Mouse (Mus musculus): ENCODE results near the gene Gm49776. TPM values are rescaled to one million over a fixed set of nuclear protein-coding genes. Genes with fewer than 3 reads are reported as not detected.
A peak's percentile ranks its signal among the peaks of the same experiment; 100 is the strongest.
"Not testable (repeated sequence)": the region's sequence is repeated elsewhere in the genome, so short reads cannot be mapped to it uniquely, and the experiment has no call there.

Gm49776 gene
- polyA plus RNA-seq, 1 experiment from 2014 or later, result 1.3 TPM

GRCm38 (mm10) chr16:18202061-18202460, 56.1 kb downstream of the Gm49776 start:
- H3K27me3 ChIP-seq (ENCODE audit: control insufficient read depth, insufficient read depth, low read length), result no peaks in the 10 kb centered on the region

GRCm38 (mm10) chr16:18201620-18202019, 56.5 kb downstream of the Gm49776 start:
- 30% methylated on average over 1 of the region's 1 CpGs for WGBS
- H3K4me3 ChIP-seq (ENCODE audit: low read depth, low read length), result no peak overlapping the region
- H3K4me2 ChIP-seq (ENCODE audit: low read depth, severe bottlenecking), result no peak overlapping the region
- no peaks in the 10 kb centered on the region for H3K9me3 ChIP-seq (ENCODE audit: control insufficient read depth, low read length)
- H3K27ac ChIP-seq (replicated peaks; ENCODE audit: low read depth, low read length), result no peak overlapping the region
- DNase-seq (ENCODE audit: low spot score), result no peak
- peaks cover 56% of the 10 kb centered on the region for H3K4me1 ChIP-seq (ENCODE audit: control insufficient read depth, insufficient read depth, low read length)
- H3K27me3 ChIP-seq (ENCODE audit: control insufficient read depth, insufficient read depth, low read length), result no peaks in the 10 kb centered on the region
- no peaks in the 10 kb centered on the region for H3K36me3 ChIP-seq (ENCODE audit: control insufficient read depth, insufficient read depth, low read length)
- no peak overlapping the region for H3K9ac ChIP-seq (ENCODE audit: low read length)
- ATAC-seq (ENCODE audit: insufficient number of reproducible peaks, low FRiP score, low TSS enrichment, low read depth), result no peak

More at GRCm38 (mm10) chr16:18202061-18202460, 56.1 kb downstream of the Gm49776 start:
- Histone ChIP-seq H3K27ac (replicated peaks; ENCODE audit: low read depth, low read length) (no peak overlapping the region), H3K4me3 (ENCODE audit: low read depth, low read length) (no peak overlapping the region), H3K4me1 (ENCODE audit: control insufficient read depth, insufficient read depth, low read length) (peaks cover 52% of the 10 kb centered on the region), H3K9ac (ENCODE audit: low read length) (no peak overlapping the region), H3K9me3 (ENCODE audit: control insufficient read depth, low read length) (no peaks in the 10 kb centered on the region), H3K36me3 (ENCODE audit: control insufficient read depth, insufficient read depth, low read length) (no peaks in the 10 kb centered on the region), H3K4me2 (ENCODE audit: low read depth, severe bottlenecking) (no peak overlapping the region)
- ATAC-seq (ENCODE audit: insufficient number of reproducible peaks, low FRiP score, low TSS enrichment, low read depth), result no peak
- DNase-seq (ENCODE audit: low spot score), result no peak
- 100% methylated on average over 1 of the region's 1 CpGs for WGBS

GRCm38 (mm10) chr16:18200062-18200461, 58.1 kb downstream of the Gm49776 start:
- DNase-seq (ENCODE audit: low spot score) (no peak), ATAC-seq (ENCODE audit: insufficient number of reproducible peaks, low FRiP score, low TSS enrichment, low read depth) (no peak)
- Histone ChIP-seq H3K9me3 (ENCODE audit: control insufficient read depth, low read length) (no peaks in the 10 kb centered on the region), H3K27ac (replicated peaks; ENCODE audit: low read depth, low read length) (no peak overlapping the region), H3K4me3 (ENCODE audit: low read depth, low read length) (no peak overlapping the region), H3K4me2 (ENCODE audit: low read depth, severe bottlenecking) (no peak overlapping the region), H3K36me3 (ENCODE audit: control insufficient read depth, insufficient read depth, low read length) (no peaks in the 10 kb centered on the region), H3K9ac (ENCODE audit: low read length) (no peak overlapping the region), H3K4me1 (ENCODE audit: control insufficient read depth, insufficient read depth, low read length) (peaks cover 69% of the 10 kb centered on the region), H3K27me3 (ENCODE audit: control insufficient read depth, insufficient read depth, low read length) (no peaks in the 10 kb centered on the region)
- WGBS, result 83% methylated on average over 2 of the region's 2 CpGs

- no peaks in the 10 kb centered on the region for H3K36me3 ChIP-seq (ENCODE audit: control insufficient read depth, insufficient read depth, low read length)
- H3K4me3 ChIP-seq (ENCODE audit: low read depth, low read length), result no peak overlapping the region
- no peak overlapping the region; the same call in 1 of the 2 replicates for H3K27ac ChIP-seq (replicated peaks; ENCODE audit: low read depth, low read length)
- 0 out of 2 replicates have a peak overlapping the region, but pooled peaks have one; percentile 7 for H3K4me2 ChIP-seq (ENCODE audit: low read depth, severe bottlenecking)
- no peaks in the 10 kb centered on the region for H3K9me3 ChIP-seq (ENCODE audit: control insufficient read depth, low read length)
- H3K27me3 ChIP-seq (ENCODE audit: control insufficient read depth, insufficient read depth, low read length), result no peaks in the 10 kb centered on the region
- H3K9ac ChIP-seq (ENCODE audit: low read length), result no peak overlapping the region
- peaks cover 67% of the 10 kb centered on the region for H3K4me1 ChIP-seq (ENCODE audit: control insufficient read depth, insufficient read depth, low read length)
- ATAC-seq (ENCODE audit: insufficient number of reproducible peaks, low FRiP score, low TSS enrichment, low read depth) (0 out of 2 replicates have a peak, but pooled peaks have one; percentile 6), DNase-seq (ENCODE audit: low spot score) (peak; percentile 41)
- 31% methylated on average over 10 of the region's 10 CpGs for WGBS
These were observed 59.6 kb downstream of the Gm49776 start for GRCm38 (mm10) chr16:18198365-18199098.

- H3K4me2 ChIP-seq (ENCODE audit: low read depth, severe bottlenecking), result no peak overlapping the region
- H3K27ac ChIP-seq (replicated peaks; ENCODE audit: low read depth, low read length), result no peak overlapping the region
- ATAC-seq (ENCODE audit: insufficient number of reproducible peaks, low FRiP score, low TSS enrichment, low read depth) (no peak), DNase-seq (ENCODE audit: low spot score) (no peak)
- no peaks in the 10 kb centered on the region for H3K36me3 ChIP-seq (ENCODE audit: control insufficient read depth, insufficient read depth, low read length)
- H3K9me3 ChIP-seq (ENCODE audit: control insufficient read depth, low read length), result no peaks in the 10 kb centered on the region
- H3K27me3 ChIP-seq (ENCODE audit: control insufficient read depth, insufficient read depth, low read length), result no peaks in the 10 kb centered on the region
- 79% methylated on average over 6 of the region's 6 CpGs for WGBS
- H3K4me1 ChIP-seq (ENCODE audit: control insufficient read depth, insufficient read depth, low read length), result peaks cover 65% of the 10 kb centered on the region
- no peak overlapping the region for H3K4me3 ChIP-seq (ENCODE audit: low read depth, low read length)
- no peak overlapping the region for H3K9ac ChIP-seq (ENCODE audit: low read length)
These were observed 60.2 kb downstream of the Gm49776 start for GRCm38 (mm10) chr16:18197881-18198280.

GRCm38 (mm10) chr16:18195561-18195960, 62.6 kb downstream of the Gm49776 start:
- H3K36me3 ChIP-seq (ENCODE audit: control insufficient read depth, insufficient read depth, low read length); DNase-seq (ENCODE audit: low spot score); ATAC-seq (ENCODE audit: insufficient number of reproducible peaks, low FRiP score, low TSS enrichment, low read depth); H3K9me3 ChIP-seq (ENCODE audit: control insufficient read depth, low read length); H3K4me3 ChIP-seq (ENCODE audit: low read depth, low read length); H3K4me2 ChIP-seq (ENCODE audit: low read depth, severe bottlenecking); H3K27me3 ChIP-seq (ENCODE audit: control insufficient read depth, insufficient read depth, low read length); H3K9ac ChIP-seq (ENCODE audit: low read length); H3K27ac ChIP-seq (replicated peaks; ENCODE audit: low read depth, low read length): not testable (repeated sequence)
- H3K4me1 ChIP-seq (ENCODE audit: control insufficient read depth, insufficient read depth, low read length), result peaks cover 52% of the 10 kb centered on the region
- 44% methylated on average over 3 of the region's 3 CpGs for WGBS

MicroRNAs within 50 kb of the gene (microRNA counts, 519-probe panel; counts per million panel counts)
- not detected for microRNA mmu-miR-1306

Small RNAs within 50 kb of the gene (microRNA-seq; reads per million reads assigned to microRNA genes)
- 4.0 reads per million, percentile 6 among the genes with 10 or more reads in this experiment for gene Gm24572
- gene Mir1306, result 430 reads per million, percentile 66 among the genes with 10 or more reads in this experiment

Other genes with a start within 250 kb of the Gm49776 start
- 130 and 135 TPM in 2 replicates for gene Dgcr6, start 205.5 kb downstream of the Gm49776 start, polyA plus RNA-seq (2014; fragmentation: Nextera tagmentation; extraction: Ambion mirVana)
- gene Prodh, start 168.1 kb downstream of the Gm49776 start, polyA plus RNA-seq (2014; fragmentation: Nextera tagmentation; extraction: Ambion mirVana), result 15.0 and 15.9 TPM in 2 replicates
- 4.5 and 7.4 TPM in 2 replicates for gene Rtn4r, start 130.7 kb downstream of the Gm49776 start, polyA plus RNA-seq (2014; fragmentation: Nextera tagmentation; extraction: Ambion mirVana)
- gene Ccdc188, start 40.4 kb downstream of the Gm49776 start, polyA plus RNA-seq (2014; fragmentation: Nextera tagmentation; extraction: Ambion mirVana), result not detected in 2 replicates
- 14.5 and 14.6 TPM in 2 replicates for gene Zdhhc8, start 23.2 kb downstream of the Gm49776 start, polyA plus RNA-seq (2014; fragmentation: Nextera tagmentation; extraction: Ambion mirVana)
- 95.8 and 96.0 TPM in 2 replicates for gene Trmt2a, start 9.6 kb downstream of the Gm49776 start, polyA plus RNA-seq (2014; fragmentation: Nextera tagmentation; extraction: Ambion mirVana)
- gene Ranbp1, start 9.6 kb downstream of the Gm49776 start, polyA plus RNA-seq (2014; fragmentation: Nextera tagmentation; extraction: Ambion mirVana), result 1,289 and 1,302 TPM in 2 replicates
- gene Dgcr8, start 30.9 kb upstream of the Gm49776 start, polyA plus RNA-seq (2014; fragmentation: Nextera tagmentation; extraction: Ambion mirVana), result 42.7 and 48.2 TPM in 2 replicates
- 20.1 and 21.2 TPM in 2 replicates for gene Tango2, start 89.8 kb upstream of the Gm49776 start, polyA plus RNA-seq (2014; fragmentation: Nextera tagmentation; extraction: Ambion mirVana)
- gene Arvcf, start 89.9 kb upstream of the Gm49776 start, polyA plus RNA-seq (2014; fragmentation: Nextera tagmentation; extraction: Ambion mirVana), result 32.9 and 33.2 TPM in 2 replicates
- gene Txnrd2, start 168.1 kb upstream of the Gm49776 start, polyA plus RNA-seq (2014; fragmentation: Nextera tagmentation; extraction: Ambion mirVana), result 21.0 and 21.9 TPM in 2 replicates
- 55.4 and 64.2 TPM in 2 replicates for gene Comt, start 168.5 kb upstream of the Gm49776 start, polyA plus RNA-seq (2014; fragmentation: Nextera tagmentation; extraction: Ambion mirVana)
- gene Gnb1l, start 240.4 kb upstream of the Gm49776 start, polyA plus RNA-seq (2014; fragmentation: Nextera tagmentation; extraction: Ambion mirVana), result 17.9 and 18.6 TPM in 2 replicates
- 2.5 and 2.6 TPM in 2 replicates for gene Rtl10, start 240.6 kb upstream of the Gm49776 start, polyA plus RNA-seq (2014; fragmentation: Nextera tagmentation; extraction: Ambion mirVana)